Mouse (Mus musculus) thymus, adult 18-20 months (tissue): ENCODE results near the gene Ghsr.
"Not testable (repeated sequence)": the region's sequence is repeated elsewhere in the genome, so short reads cannot be mapped to it uniquely, and the experiment has no call there.

ENCODE experiments used
- DNase-seq, 2 experiments: peaks; one replicate each; pipeline ENCODE4 v3.0.0; 2022; ENCODE audit warnings: mixed read lengths in 2 of 2

Ghsr gene

DNA sequence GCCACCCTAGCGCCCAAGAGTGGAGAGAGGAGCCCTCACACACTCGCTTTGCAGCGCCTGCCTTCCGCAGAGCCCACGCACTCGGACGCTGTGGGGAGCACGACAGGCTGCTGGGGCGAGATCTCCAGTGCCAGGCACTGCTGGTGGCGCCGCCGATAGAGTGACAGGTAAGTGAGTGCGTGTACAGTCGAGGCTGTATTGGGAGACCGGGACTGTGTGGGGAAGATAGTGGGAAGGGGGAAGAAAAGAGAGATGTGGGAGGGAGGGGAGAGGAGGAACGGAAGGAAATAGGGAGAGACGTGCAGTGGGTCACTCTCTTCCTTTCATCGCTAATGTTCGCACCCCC, at the start of gene Ghsr:
Gene Ghsr, plus strand, starts transcription at position 76 of the 346 bp plus-strand sequence.
- no peak for DNase-seq

GRCm38 (mm10) chr3:27322591-27322990, 48.6 kb upstream of the Ghsr start:
- no peak for DNase-seq

- DNase-seq = no peak
Observed at GRCm38 (mm10) chr3:27323551-27323950, 47.6 kb upstream of the Ghsr start.

DNA sequence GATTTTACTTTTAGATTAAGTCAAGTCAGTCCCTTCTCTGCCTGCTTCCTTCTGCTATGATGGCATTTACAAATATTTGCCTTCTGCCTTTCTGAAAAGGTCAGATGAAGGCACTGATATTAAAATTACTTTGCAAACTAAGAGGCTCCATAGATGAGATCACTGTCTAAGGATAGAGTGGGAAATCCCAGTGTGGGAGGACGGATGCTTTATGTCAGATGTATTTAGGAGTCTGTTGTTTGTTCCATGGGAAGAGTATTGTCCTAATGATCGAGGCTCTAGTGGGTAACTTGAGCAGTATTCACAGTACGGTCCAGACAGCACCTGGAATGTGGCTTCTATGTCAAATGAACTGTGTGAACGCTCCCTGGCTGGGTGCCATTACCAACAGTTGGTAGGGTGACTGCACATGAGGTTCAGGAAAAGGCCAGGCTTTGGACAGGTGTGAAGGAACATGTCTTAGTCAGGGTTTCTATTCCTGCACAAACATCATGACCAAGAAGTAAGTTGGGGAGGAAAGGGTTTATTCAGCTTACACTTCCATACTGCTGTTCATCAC, 44.4 kb upstream of the Ghsr start:
- no peak for DNase-seq

- DNase-seq = no peak
Observed at GRCm38 (mm10) chr3:27330706-27331105, 40.4 kb upstream of the Ghsr start.

DNA sequence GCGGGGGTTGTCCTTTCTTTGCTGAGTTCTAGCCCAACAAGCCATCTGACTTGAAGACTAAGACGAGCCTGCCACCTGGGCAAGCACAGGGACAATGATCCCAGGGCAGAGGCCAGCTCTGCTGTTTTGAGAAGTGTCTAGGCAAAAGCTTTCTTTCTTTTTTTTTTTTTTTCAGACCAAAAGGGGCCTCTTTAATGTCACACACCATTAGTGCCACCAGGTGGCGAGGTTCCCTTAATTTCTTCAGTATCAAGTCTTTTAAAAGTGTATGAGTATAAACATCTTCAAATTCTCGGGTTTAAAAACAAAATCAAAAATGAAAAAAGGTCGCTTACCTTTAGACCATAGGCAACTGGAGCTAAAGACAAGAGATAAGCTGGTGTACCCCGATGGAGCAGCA, 32.7 kb upstream of the Ghsr start:
- no peak for DNase-seq

DNA sequence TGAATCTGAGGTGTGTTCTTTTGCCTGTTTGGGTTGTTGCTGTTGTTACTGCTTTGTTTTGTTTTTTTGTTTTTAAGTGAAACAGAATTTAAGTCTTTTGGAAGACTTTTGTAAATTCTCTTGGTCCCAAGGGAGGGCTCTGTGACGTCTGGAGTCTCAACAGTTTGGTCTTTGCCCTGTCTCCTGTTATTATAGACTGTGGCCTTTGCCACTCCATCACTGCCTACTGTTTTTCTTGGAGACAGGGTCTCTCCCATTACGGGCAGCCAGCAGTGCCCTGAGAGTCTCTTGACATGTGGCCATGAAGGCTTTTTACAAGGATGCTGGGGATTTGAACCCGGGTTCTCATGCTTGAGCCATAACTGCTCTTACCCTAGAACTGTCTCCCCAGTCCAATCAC, 32.3 kb upstream of the Ghsr start:
- DNase-seq = no peak

GRCm38 (mm10) chr3:27340757-27341156, 30.4 kb upstream of the Ghsr start:
- no peak for DNase-seq

DNA sequence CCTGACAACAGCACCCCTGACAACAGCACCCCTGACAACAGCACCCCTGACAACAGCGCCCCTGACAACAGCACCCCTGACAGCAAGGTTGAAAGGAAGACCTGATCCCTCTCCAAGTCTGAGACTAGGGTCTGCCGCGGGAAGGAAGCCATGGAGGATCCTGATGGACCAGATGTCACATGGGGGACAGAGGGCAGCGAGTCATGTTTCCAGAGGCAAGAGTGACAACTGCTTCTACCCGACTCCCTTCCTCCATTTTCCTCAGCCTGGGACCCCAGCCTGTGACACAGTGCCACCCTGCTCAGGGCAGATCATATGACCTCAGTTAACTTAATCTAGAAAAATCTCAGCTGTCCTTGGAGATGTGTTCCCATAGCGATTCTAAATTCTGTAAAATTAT, 28.7 kb upstream of the Ghsr start:
- DNase-seq = no peak

- DNase-seq = peak; percentile 59 to 65
Observed at GRCm38 (mm10) chr3:27345526-27345925, 25.6 kb upstream of the Ghsr start.

DNA sequence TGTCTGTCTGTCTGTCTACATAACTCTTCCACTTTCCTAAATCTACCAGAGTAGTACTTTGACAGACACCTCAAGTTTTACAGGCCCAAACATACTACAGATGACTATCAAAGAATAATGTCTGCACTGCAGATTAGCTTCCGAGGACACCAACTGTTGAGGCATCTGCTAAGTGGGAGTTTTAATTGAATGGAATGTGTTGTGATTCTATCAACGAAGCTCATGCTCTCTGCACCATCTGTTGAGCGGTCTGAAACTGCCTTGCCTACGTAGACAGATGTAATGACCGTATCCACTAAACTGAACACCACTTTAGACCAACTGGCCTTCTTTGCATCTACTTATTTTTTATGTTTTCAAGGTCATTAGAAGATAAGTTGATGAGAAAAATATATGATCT, 22.7 kb upstream of the Ghsr start:
- DNase-seq = no peak

- DNase-seq = no peak
Observed at GRCm38 (mm10) chr3:27351105-27351504, 20.0 kb upstream of the Ghsr start.

- no peak for DNase-seq
Observed at GRCm38 (mm10) chr3:27359100-27359720, 11.9 kb upstream of the Ghsr start.

- no peak for DNase-seq
Observed at GRCm38 (mm10) chr3:27370125-27370524, 1.0 kb upstream of the Ghsr start.

- DNase-seq = no peak
Observed at GRCm38 (mm10) chr3:27370582-27371275, 422 bp upstream of the Ghsr start.

DNA sequence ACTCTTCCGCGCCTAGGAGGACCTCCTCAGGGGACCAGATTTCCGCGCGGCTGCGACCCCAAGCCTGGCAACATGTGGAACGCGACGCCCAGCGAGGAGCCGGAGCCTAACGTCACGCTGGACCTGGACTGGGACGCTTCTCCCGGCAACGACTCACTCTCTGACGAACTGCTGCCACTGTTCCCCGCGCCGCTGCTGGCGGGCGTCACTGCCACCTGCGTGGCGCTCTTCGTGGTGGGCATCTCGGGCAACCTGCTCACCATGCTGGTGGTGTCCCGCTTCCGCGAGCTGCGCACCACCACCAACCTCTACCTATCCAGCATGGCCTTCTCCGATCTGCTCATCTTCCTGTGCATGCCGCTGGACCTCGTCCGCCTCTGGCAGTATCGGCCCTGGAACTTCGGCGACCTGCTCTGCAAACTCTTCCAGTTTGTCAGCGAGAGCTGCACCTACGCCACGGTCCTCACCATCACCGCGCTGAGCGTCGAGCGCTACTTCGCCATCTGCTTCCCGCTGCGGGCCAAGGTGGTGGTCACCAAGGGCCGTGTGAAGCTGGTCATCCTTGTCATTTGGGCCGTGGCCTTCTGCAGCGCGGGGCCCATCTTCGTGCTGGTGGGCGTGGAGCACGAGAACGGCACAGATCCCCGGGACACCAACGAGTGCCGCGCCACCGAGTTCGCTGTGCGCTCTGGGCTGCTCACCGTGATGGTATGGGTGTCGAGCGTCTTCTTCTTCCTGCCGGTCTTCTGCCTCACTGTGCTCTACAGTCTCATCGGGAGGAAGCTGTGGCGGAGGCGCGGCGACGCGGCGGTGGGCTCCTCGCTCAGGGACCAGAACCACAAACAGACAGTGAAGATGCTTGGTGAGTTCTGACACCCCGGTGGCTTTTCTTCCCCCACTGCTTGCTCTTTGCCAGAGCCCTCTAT, 837 bp downstream of the Ghsr start:
- DNase-seq = no peak

GRCm38 (mm10) chr3:27374396-27374795, 3.2 kb downstream of the Ghsr start:
- DNase-seq = no peak

DNA sequence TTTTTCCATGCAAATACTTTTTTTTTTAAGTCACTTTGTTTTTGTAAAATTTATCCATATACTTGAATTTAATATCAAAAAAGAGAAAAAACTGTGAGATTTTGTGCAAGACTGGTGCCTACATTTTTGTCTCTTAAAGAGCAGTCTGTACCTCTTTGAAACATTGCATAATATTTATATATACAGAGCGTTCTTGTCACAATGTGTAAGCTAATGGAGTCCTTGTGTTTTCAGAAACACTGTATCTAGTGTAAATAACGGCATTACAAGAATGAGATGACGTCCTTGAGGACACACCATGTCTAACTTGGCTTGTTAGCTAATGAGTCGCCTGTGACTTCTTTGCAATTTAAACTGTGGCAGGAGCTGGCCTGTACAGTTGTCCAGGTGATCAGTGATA, 6.8 kb downstream of the Ghsr start:
- DNase-seq = no peak

DNA sequence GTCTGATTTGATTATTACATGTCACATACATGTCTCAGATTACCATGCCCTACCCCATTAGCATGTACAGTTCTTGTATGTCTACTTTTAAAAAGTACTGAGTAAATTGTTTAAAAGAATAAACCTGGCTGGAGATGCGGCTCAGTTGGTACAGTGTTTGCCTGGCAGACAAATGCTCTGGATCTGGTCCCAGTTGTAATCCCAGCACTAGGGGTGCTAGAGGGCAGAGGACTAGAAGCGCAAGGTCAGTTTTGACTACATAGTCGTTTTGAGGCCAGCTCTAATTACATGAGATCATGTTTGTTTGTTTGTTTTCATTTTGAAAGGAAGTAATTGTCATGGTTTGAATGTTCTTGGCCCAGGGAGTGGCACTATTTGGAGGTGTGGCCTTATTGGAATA, 13.7 kb downstream of the Ghsr start:
- no peak for DNase-seq

DNA sequence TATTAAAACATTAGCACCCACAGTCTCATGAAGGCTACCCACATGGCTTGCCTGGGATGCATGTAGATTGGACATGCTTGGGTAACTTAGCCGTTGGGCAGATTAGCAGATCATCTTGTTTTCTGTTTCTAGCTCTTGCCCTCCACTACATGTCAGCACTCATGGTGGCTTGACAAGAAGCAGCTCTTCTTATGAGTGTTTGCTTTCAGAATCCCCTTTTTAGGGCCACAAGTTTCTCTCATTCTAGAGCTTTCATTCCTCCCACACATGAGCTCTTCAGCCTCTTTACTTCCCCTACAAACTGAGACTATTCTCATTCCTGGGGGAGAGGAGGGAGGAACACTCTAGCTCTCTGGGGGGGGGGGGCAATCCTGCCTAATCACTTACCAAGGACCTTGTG, 18.8 kb downstream of the Ghsr start:
- no peak for DNase-seq

- DNase-seq = not testable (repeated sequence)
Observed at GRCm38 (mm10) chr3:27400996-27401395, 29.8 kb downstream of the Ghsr start.

GRCm38 (mm10) chr3:27406440-27406839, 35.3 kb downstream of the Ghsr start:
- no peak for DNase-seq

- no peak for DNase-seq
Observed at GRCm38 (mm10) chr3:27408564-27408963, 37.4 kb downstream of the Ghsr start.

DNA sequence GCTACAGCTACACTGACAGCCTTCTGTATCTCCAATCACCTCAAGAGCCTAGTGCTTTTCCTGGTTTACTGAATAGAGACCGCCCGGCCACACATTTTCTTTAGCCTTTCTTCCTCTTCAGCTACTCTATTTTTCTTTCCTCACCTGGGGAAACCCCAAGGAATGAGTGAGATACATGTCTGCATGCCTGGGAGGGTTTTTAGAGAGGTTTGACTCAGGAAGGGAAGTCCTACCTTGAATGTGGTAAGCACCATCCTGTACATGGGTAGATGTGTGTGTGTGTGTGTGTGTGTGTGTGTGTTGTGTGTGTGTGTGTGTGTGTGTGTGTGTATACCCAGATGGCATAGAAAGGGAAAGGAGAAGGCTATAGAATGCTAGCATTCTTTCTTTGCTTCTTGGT, 40.1 kb downstream of the Ghsr start:
- DNase-seq = no peak
